15 mouse cellular contexts compared by ENCODE assay signal in genomic region chr13:59538661-59539060, GRCm38 (mm10). TPM values are rescaled to one million over a fixed set of nuclear protein-coding genes. Genes with fewer than 3 reads are reported as not detected.
DNase-seq lines count a peak whose midpoint lies in the region.
"Had no signal": no experiment of that assay in that cellular context is flagged by ENCODE, and none has a peak within 500 bp of the region (broad histone marks: within the 10 kb centered on the region; RNA-seq: fewer than 3 reads in every experiment).

No protein-coding gene starts in this region.

- peak; percentile 53 for DNase-seq in heart, adult 11 months
- DNase-seq in heart, adult 8-10 months (ENCODE audit: low spot score) = no peak
- DNase-seq in lung, adult 18-20 months = peak; percentile 26 to 42
- DNase-seq in lung, postnatal 10 days = no peak
- DNase-seq in lung, postnatal 36 days = peak; percentile 51
- DNase-seq in lung, postnatal 4 days = no peak
- DNase-seq: adrenal gland, adult 8-10 months; adrenal gland, postnatal 14 days; adrenal gland, postnatal 36 days; B cell, adult 2 months; cerebellum, adult 11-12 months; cerebellum, adult 2 months; cerebellum, adult 9-10 months; cerebellum, postnatal 10 days; cerebellum, postnatal 25 days had no signal

RNA-seq across cellular contexts. Expression of gene Agtpbp1, which starts 46.4 kb away (rescaled TPM):
- 100 to 1,000 TPM; 109 to 172 (median 146) TPM for total RNA-seq in heart, adult 8-10 months (2022)

RNA-seq across cellular contexts. Expression of gene Naa35, which starts 46.4 kb away (rescaled TPM):
- total RNA-seq in heart, adult 8-10 months (2022) = 10 to 100 TPM; 77.4 to 98.8 (median 91.4) TPM

Comparison
In these comparisons a context has a peak if more than half of its experiments do, and no peak if none do; other contexts are left out.
1. DNase-seq: peak in heart, adult 11 months (single experiment), lung, adult 18-20 months (2 of 2) and lung, postnatal 36 days (single experiment); none in heart, adult 8-10 months (single experiment), lung, postnatal 10 days (single experiment) and lung, postnatal 4 days (0 of 2).